Mouse (Mus musculus) liver, embryonic 14.5 days (tissue): ENCODE data around the gene Pde6d. TPM values are rescaled to one million over a fixed set of nuclear protein-coding genes. Genes with fewer than 3 reads are reported as not detected.

Experiments
- ATAC-seq: fragments of 200-750 bp; cut with Nextera tagmentation; 2 replicates; pipeline ENCODE4 v1.8.0; 2017; ENCODE audit warnings: moderate number of reproducible peaks, mild to moderate bottlenecking, moderate library complexity; ENCODE audit not compliant: insufficient read depth
- DNase-seq, 3 experiments: peaks; one replicate each; pipeline ENCODE4 v3.0.0-alpha.2; 2012 to 2013; ENCODE audit warnings: low read depth in 3 of 3, low spot score in 3 of 3
- H3K27ac ChIP-seq: fragments of 300-500 bp; sonication (generic); 2 replicates; pipeline ENCODE4 v1.5.1; 2014; ENCODE audit warnings: moderate library complexity, mild to moderate bottlenecking, control low read depth, inconsistent platforms
- H3K27me3 ChIP-seq: fragments of 300-500 bp; sonication (generic); 2 replicates; pipeline ENCODE4 v1.6.1; 2014; ENCODE audit warnings: mild to moderate bottlenecking, low read length, moderate library complexity; ENCODE audit not compliant: control insufficient read depth, insufficient read depth
- H3K36me3 ChIP-seq: fragments of 300-500 bp; sonication (generic); replicated peaks from 2 replicates; pipeline ENCODE4 v1.6.1; 2014; ENCODE audit warnings: low read depth; ENCODE audit not compliant: control insufficient read depth, insufficient read depth
- H3K4me1 ChIP-seq, 2 experiments: fragments of 200-500 bp in 1 of 2; fragments of 300-500 bp in 1 of 2; sonication (generic) in 1 of 2; replicated peaks; 2 replicates each; pipeline ENCODE4 v1.6.1; 2012 to 2014; ENCODE audit warnings: antibody characterized with exemption in 1 of 2, inconsistent platforms in 1 of 2, low read length in 1 of 2; ENCODE audit not compliant: control insufficient read depth in 2 of 2, insufficient read depth in 2 of 2
- H3K4me2 ChIP-seq: fragments of 300-500 bp; sonication (generic); 2 replicates; pipeline ENCODE4 v1.6.1; 2014; ENCODE audit warnings: low read depth, mild to moderate bottlenecking, control low read depth, moderate library complexity
- H3K4me3 ChIP-seq, 2 experiments: fragments of 200-500 bp in 1 of 2; fragments of 300-500 bp in 1 of 2; sonication (generic) in 1 of 2; 2 replicates each; pipeline ENCODE4 v1.5.1; 2012 to 2014; ENCODE audit warnings: low read depth in 2 of 2, low read length in 2 of 2, mild to moderate bottlenecking in 2 of 2, control low read depth in 1 of 2, inconsistent platforms in 1 of 2, moderate library complexity in 1 of 2; ENCODE audit not compliant: insufficient read depth in 1 of 2
- H3K9ac ChIP-seq: fragments of 300-500 bp; sonication (generic); replicated peaks from 2 replicates; pipeline ENCODE4 v1.6.1; 2014; ENCODE audit warnings: mild to moderate bottlenecking, control low read depth, moderate library complexity
- H3K9me3 ChIP-seq: fragments of 300-500 bp; sonication (generic); 2 replicates; pipeline ENCODE4 v1.6.1; 2016; ENCODE audit warnings: low read length, mixed read lengths; ENCODE audit not compliant: control insufficient read depth
- CTCF ChIP-seq: IDR thresholded peaks from 2 replicates; pipeline ENCODE4 v1.5.1; 2016; ENCODE audit warnings: antibody characterized with exemption, low read depth, control low read depth
- EP300 ChIP-seq: IDR thresholded peaks from 2 replicates; pipeline ENCODE4 v1.6.1; 2016; ENCODE audit warnings: antibody characterized with exemption, low read depth
- whole genome bisulfite sequencing: fragments of 180-500 bp; shearing (Covaris S2); extraction: QIAGEN DNeasy Blood & Tissue Kit; methylation state at CpG from one replicate; pipeline ENCODE4 v1.1.7; 2014; ENCODE audit not compliant: insufficient replicate concordance; 5-methylcytosine and 5-hydroxymethylcytosine counted together
- polyA plus RNA-seq, 2 experiments: library from polyadenylated mRNA; depleted of rRNA in 1 of 2; stranded (reverse) in 1 of 2; unstranded in 1 of 2; fragments of >200 nt; fragmentation: Nextera tagmentation in 1 of 2; extraction: Ambion mirVana in 1 of 2; gene quantifications; 2 replicates each; pipeline versions ENCODE4 v1.2.1 to v1.2.3; 2012 to 2014

Pde6d gene
- polyA plus RNA-seq, 2 experiments = 20.0 to 23.6 TPM

DNA sequence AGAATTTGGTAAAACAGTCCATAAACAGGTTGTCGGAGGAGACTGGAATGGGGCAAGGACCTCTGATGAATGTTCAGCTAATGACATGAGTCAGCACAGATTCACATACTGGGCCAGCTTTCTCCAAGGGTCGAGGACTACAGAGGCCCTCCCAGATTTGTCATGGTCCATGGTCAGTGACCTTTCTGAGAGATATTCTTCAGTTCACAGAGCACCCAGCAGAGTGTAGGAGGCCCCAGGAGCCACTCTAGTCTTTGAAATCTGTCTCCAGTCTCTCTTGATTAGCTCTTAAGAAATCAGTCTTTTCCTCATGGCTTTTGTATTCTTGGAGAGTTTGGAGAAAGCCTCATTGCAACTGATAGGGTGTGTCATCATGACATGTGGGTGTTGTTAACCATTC is 39.9 kb upstream of the Pde6d start:
- WGBS = 54% methylated on average over 2 of the region's 2 CpGs
- no peak for DNase-seq
- ATAC-seq = no peak
- H3K9ac ChIP-seq = no peak overlapping the region
- H3K27ac ChIP-seq = no peak overlapping the region
- no peaks in the 10 kb centered on the region for H3K9me3 ChIP-seq
- no peaks in the 10 kb centered on the region for H3K27me3 ChIP-seq
- H3K4me2 ChIP-seq = no peak overlapping the region
- no peak overlapping the region for H3K4me3 ChIP-seq
- H3K36me3 ChIP-seq = no peaks in the 10 kb centered on the region
- no peaks in the 10 kb centered on the region; a peak in 1 of 4 replicates for H3K4me1 ChIP-seq
- TF ChIP-seq CTCF = no peak
- TF ChIP-seq EP300 = no peak

GRCm38 (mm10) chr1:86618454-86619125 is 36.2 kb upstream of the Pde6d start:
- Histone ChIP-seq H3K4me1 (no peaks in the 10 kb centered on the region; a peak in 1 of 4 replicates), H3K36me3 (no peaks in the 10 kb centered on the region), H3K27me3 (no peaks in the 10 kb centered on the region), H3K9ac (no peak overlapping the region), H3K4me2 (no peak overlapping the region), H3K4me3 (no peak overlapping the region), H3K9me3 (no peaks in the 10 kb centered on the region), H3K27ac (no peak overlapping the region)
- DNase-seq (peak; percentile 43 to 46 (median 46)), ATAC-seq (no peak)
- WGBS = 51% methylated on average over 10 of the region's 10 CpGs
- TF ChIP-seq CTCF = peak; percentile 68
- TF ChIP-seq EP300 = no peak

- H3K36me3 ChIP-seq = no peaks in the 10 kb centered on the region
- ATAC-seq = no peak
- no peak for DNase-seq
- H3K27ac ChIP-seq = no peak overlapping the region
- H3K9me3 ChIP-seq = no peaks in the 10 kb centered on the region
- no peaks in the 10 kb centered on the region for H3K27me3 ChIP-seq
- no peak overlapping the region for H3K9ac ChIP-seq
- no peak overlapping the region for H3K4me2 ChIP-seq
- H3K4me1 ChIP-seq = no peaks in the 10 kb centered on the region; a peak in 1 of 4 replicates
- TF ChIP-seq EP300 (no peak), CTCF (peak; percentile 26; the same call in 1 of the 2 replicates)
- H3K4me3 ChIP-seq = no peak overlapping the region
Measured at GRCm38 (mm10) chr1:86614269-86614668, 31.8 kb upstream of the Pde6d start.

- DNase-seq = no peak
- H3K4me3 ChIP-seq = no peak overlapping the region
- H3K9me3 ChIP-seq = no peaks in the 10 kb centered on the region
- no peak overlapping the region for H3K4me2 ChIP-seq
- no peak for TF ChIP-seq EP300
- TF ChIP-seq CTCF = peak; percentile 42
- no peaks in the 10 kb centered on the region; the same call in 1 of the 2 replicates for H3K36me3 ChIP-seq
- no peak for ATAC-seq
- H3K4me1 ChIP-seq = no peaks in the 10 kb centered on the region
- WGBS = 56% methylated on average over 1 of the region's 1 CpGs
- no peak overlapping the region for H3K9ac ChIP-seq
- no peak overlapping the region for H3K27ac ChIP-seq
- no peaks in the 10 kb centered on the region for H3K27me3 ChIP-seq
Measured at GRCm38 (mm10) chr1:86612081-86612480, 29.7 kb upstream of the Pde6d start.

GRCm38 (mm10) chr1:86610954-86611353 is 28.5 kb upstream of the Pde6d start:
- Histone ChIP-seq H3K4me2 (no peak overlapping the region), H3K4me1 (no peaks in the 10 kb centered on the region), H3K27ac (no peak overlapping the region), H3K4me3 (no peak overlapping the region), H3K27me3 (no peaks in the 10 kb centered on the region), H3K9me3 (no peaks in the 10 kb centered on the region), H3K9ac (no peak overlapping the region), H3K36me3 (no peaks in the 10 kb centered on the region; the same call in 1 of the 2 replicates)
- no peak; the same call in 1 of the 2 replicates for TF ChIP-seq EP300
- no peak for TF ChIP-seq CTCF
- DNase-seq (no peak), ATAC-seq (peak; percentile 53)
- WGBS = 47% methylated on average over 1 of the region's 1 CpGs
